Mouse (Mus musculus) lung, embryonic 16.5 days (tissue): ENCODE results near the gene Slamf7. TPM values are rescaled to one million over a fixed set of nuclear protein-coding genes. Genes with fewer than 3 reads are reported as not detected.

Source experiments
- ATAC-seq: fragments of 200-750 bp; cut with Nextera tagmentation; 2 replicates; pipeline ENCODE4 v1.8.0; 2017; ENCODE audit warnings: low read depth, mild to moderate bottlenecking, moderate library complexity
- H3K27ac ChIP-seq: fragments of 300-500 bp; sonication (generic); 2 replicates; pipeline ENCODE4 v1.5.1; 2014; ENCODE audit warnings: mild to moderate bottlenecking, control low read depth, low read length
- H3K27me3 ChIP-seq: fragments of 300-500 bp; sonication (generic); 2 replicates; pipeline ENCODE4 v1.6.1; 2014; ENCODE audit warnings: low read depth, low read length, mixed read lengths; ENCODE audit not compliant: control insufficient read depth, insufficient read depth
- H3K36me3 ChIP-seq: fragments of 300-500 bp; sonication (generic); 2 replicates; pipeline ENCODE4 v1.6.1; 2014; ENCODE audit warnings: low read length; ENCODE audit not compliant: control insufficient read depth, insufficient read depth
- H3K4me1 ChIP-seq: fragments of 300-500 bp; sonication (generic); replicated peaks from 2 replicates; pipeline ENCODE4 v1.6.1; 2014; ENCODE audit warnings: low read length, mixed read lengths; ENCODE audit not compliant: control insufficient read depth, insufficient read depth
- H3K4me2 ChIP-seq: fragments of 300-500 bp; sonication (generic); 2 replicates; pipeline ENCODE4 v1.6.1; 2014; ENCODE audit warnings: low read depth, low read length, control low read depth
- H3K4me3 ChIP-seq: fragments of 300-500 bp; sonication (generic); 2 replicates; pipeline ENCODE4 v1.5.1; 2014; ENCODE audit warnings: mild to moderate bottlenecking, low read length, control low read depth
- H3K9ac ChIP-seq: fragments of 300-500 bp; sonication (generic); 2 replicates; pipeline ENCODE4 v1.6.1; 2014; ENCODE audit warnings: low read length, control low read depth
- H3K9me3 ChIP-seq: fragments of 300-500 bp; sonication (generic); 2 replicates; pipeline ENCODE4 v1.6.1; 2016; ENCODE audit warnings: low read length; ENCODE audit not compliant: control insufficient read depth
- WGBS: fragments of 180-500 bp; shearing (Covaris S2); extraction: QIAGEN DNeasy Blood & Tissue Kit; methylation state at CpG from one replicate; pipeline ENCODE4 v1.1.7; 2014; 5-methylcytosine and 5-hydroxymethylcytosine counted together
- polyA plus RNA-seq: library from polyadenylated mRNA; unstranded; fragments of >200 nt; fragmentation: Nextera tagmentation; extraction: Ambion mirVana; gene quantifications from 2 replicates; pipeline ENCODE4 v1.2.1, GENCODE M21; 2015

Gene Slamf7
- polyA plus RNA-seq, 1 experiment from 2014 or later, result 0.28 TPM

DNA sequence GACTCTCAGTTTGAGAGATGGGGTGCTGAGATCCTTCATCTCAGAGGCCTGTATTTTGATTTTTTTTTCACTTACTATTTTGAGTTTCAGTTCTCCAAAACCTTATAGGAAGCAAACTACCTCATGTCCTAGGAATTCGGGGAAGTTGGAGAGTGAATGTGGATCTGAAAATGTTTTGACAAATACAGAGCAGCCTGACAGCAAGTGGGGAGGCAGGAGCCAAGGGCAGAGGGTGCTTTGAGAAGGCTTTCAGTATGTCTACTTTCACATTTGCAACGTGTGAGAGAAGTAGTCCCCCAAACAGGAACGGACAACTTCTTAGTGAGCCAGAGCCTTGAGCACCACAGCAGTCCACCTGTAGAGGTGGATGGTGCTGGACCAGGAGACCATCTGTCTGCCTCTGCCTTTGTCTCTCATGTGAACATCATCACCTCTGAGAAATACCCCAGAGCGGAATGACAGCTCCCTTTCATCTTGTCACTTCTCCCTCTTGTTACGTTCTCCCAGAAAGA lies 6.3 kb downstream of the Slamf7 start:
- WGBS, result 52% methylated on average over 5 of the region's 5 CpGs
- no peak overlapping the region for H3K4me2 ChIP-seq

DNA sequence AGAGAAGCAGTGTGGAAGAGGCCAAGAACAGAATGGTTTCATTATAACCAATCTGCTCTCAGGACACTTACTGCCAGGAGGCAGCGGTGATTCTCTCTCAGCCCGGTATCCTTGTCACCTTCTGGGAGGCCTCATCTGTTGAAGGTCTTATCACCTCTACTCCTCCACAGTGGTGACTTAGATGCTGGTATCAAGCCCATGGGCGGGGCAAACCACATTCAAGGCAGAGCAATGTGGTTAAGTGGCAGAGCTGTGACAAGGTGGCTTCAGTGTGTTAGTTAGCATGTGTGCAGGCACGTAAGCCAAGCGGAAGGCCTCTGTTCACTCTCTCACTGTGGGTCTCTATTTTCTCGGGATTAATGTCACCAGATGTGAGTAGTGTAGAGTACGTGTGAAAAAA lies 9.2 kb downstream of the Slamf7 start:
- 59% methylated on average over 7 of the region's 7 CpGs for WGBS
- H3K4me1 ChIP-seq, result no peaks in the 10 kb centered on the region
- no peak overlapping the region for H3K9ac ChIP-seq
- no peaks in the 10 kb centered on the region for H3K36me3 ChIP-seq
- no peaks in the 10 kb centered on the region for H3K27me3 ChIP-seq
- H3K9me3 ChIP-seq, result no peaks in the 10 kb centered on the region
- no peak for ATAC-seq
- no peak overlapping the region for H3K27ac ChIP-seq
- H3K4me2 ChIP-seq, result no peak overlapping the region
- H3K4me3 ChIP-seq, result no peak overlapping the region

More for the DNA sequence above, 6.3 kb downstream of the Slamf7 start:
- ATAC-seq, result no peak
- Histone ChIP-seq H3K4me1 (no peaks in the 10 kb centered on the region), H3K9me3 (no peaks in the 10 kb centered on the region), H3K4me3 (no peak overlapping the region), H3K36me3 (no peaks in the 10 kb centered on the region), H3K27me3 (no peaks in the 10 kb centered on the region), H3K9ac (no peak overlapping the region), H3K27ac (no peak overlapping the region)

DNA sequence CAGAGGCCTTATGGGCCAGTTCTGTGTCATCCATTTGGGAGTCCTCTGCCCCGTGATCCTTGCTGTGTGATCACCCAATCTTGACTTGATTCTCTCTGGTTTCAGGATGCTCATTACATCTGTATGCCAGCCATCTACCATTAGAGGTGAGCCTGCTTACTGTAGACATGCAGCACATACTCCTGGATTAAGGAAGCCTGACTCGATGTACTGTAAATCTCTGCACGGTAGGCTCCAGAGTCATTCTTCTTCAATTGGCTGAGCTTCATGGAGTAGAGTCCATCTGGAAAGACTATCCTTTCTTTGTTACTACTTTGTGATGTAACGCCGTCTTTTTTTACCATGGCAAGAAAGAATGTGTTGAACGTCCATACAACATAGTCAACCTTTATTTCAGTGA lies 12.0 kb downstream of the Slamf7 start:
- Histone ChIP-seq H3K27ac (no peak overlapping the region), H3K36me3 (no peaks in the 10 kb centered on the region), H3K4me1 (no peaks in the 10 kb centered on the region), H3K4me3 (no peak overlapping the region), H3K9ac (no peak overlapping the region), H3K9me3 (no peaks in the 10 kb centered on the region), H3K27me3 (no peaks in the 10 kb centered on the region), H3K4me2 (no peak overlapping the region)
- WGBS, result 94% methylated on average over 6 of the region's 6 CpGs
- no peak for ATAC-seq

DNA sequence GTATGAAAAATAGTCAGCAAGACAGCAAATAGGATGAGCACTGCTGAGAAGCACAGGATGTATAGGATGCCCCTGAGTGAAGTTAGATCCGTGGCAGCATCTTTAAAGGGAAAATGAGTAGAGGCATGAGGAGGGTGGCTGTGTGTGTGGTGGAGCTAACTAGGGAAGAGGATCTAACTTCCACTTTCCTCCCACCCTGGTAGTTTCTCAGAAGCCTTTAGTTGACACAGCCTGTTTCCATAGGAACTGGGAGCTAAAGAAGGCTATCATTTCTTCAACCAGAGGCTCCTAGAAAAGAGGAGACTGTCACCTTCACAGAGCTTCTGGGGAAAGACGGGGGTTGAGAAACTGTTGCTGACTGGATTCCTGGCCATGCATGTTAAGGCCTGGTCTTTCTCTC lies 14.1 kb downstream of the Slamf7 start:
- Histone ChIP-seq H3K4me2 (no peak overlapping the region), H3K4me1 (no peaks in the 10 kb centered on the region), H3K27me3 (no peaks in the 10 kb centered on the region), H3K36me3 (no peaks in the 10 kb centered on the region), H3K4me3 (no peak overlapping the region), H3K9me3 (no peaks in the 10 kb centered on the region), H3K9ac (no peak overlapping the region), H3K27ac (no peak overlapping the region)
- WGBS, result 59% methylated on average over 2 of the region's 2 CpGs
- ATAC-seq, result no peak

DNA sequence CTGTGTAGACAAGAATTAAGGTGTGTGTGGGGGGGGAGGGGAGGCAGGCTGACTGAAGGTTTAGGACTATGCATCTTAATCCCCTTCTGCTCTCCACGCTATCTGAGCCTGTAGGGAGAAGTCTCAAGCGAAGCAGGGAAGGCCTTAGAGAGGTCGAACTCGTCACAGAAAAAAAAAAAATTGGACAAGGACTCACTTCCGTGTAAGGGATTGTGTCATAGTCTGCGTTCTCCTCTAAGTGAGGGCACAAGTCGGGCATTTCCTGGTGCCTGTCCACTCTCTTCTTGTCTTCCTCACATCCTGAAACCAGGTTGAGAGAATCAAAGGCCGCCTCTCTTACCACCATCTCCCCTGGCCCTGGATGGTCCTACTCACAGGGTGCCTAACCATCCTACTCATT lies 15.7 kb downstream of the Slamf7 start:
- Histone ChIP-seq H3K4me1 (no peaks in the 10 kb centered on the region), H3K4me2 (no peak overlapping the region), H3K27me3 (no peaks in the 10 kb centered on the region), H3K4me3 (no peak overlapping the region), H3K36me3 (no peaks in the 10 kb centered on the region), H3K27ac (no peak overlapping the region), H3K9ac (no peak overlapping the region), H3K9me3 (no peaks in the 10 kb centered on the region)
- no peak for ATAC-seq
- WGBS, result 67% methylated on average over 8 of the region's 8 CpGs

DNA sequence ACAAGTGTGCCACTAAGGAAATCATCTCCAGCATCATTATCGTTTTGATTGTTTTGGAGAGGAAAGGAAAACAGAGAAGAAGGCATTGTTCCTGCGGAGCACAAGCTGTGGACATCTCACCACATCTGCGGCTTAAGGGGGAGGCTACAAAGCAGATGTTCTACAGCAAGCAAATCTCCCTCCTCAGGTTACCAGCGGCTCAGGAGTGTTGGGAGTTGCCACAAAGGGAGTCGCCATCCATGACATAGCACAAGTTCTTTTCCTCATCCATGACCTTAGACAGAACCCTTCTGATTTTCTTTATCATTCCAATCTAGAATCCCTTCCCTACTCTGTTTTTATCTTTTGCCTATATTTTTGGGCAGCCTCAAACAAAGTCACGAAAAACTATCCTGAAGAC lies 17.1 kb downstream of the Slamf7 start:
- 0 out of 2 replicates have a peak, but pooled peaks cover 2% of the 10 kb centered on the region for H3K4me1 ChIP-seq
- H3K9ac ChIP-seq, result no peak overlapping the region
- H3K36me3 ChIP-seq, result no peaks in the 10 kb centered on the region
- no peak overlapping the region for H3K4me2 ChIP-seq
- H3K4me3 ChIP-seq, result no peak overlapping the region
- no peak overlapping the region for H3K27ac ChIP-seq
- H3K27me3 ChIP-seq, result no peaks in the 10 kb centered on the region
- ATAC-seq, result no peak
- WGBS, result 42% methylated on average over 6 of the region's 6 CpGs
- no peaks in the 10 kb centered on the region for H3K9me3 ChIP-seq

DNA sequence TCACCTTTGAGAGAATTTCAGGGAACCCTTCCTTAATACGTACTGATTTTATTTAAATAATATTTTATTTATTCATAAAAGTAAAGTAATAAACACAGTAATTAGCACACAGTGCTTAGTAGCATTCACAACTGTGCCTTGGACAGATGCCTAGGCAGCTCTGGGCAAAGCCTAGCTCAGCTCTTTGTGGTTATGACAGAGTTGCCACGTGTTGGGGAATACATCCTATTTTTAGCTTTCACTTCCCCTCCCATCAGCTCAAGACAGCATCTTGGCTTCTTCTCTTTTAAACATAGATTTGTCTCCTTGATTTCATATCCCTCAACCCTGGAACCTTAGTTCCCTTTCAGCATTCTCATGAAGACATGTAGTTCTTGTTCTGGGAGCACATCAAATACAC lies 21.4 kb downstream of the Slamf7 start:
- WGBS, result 46% methylated on average over 2 of the region's 2 CpGs
- H3K27ac ChIP-seq, result no peak overlapping the region
- H3K9ac ChIP-seq, result no peak overlapping the region
- H3K9me3 ChIP-seq, result no peaks in the 10 kb centered on the region
- H3K4me1 ChIP-seq, result 0 out of 2 replicates have a peak, but pooled peaks cover 2% of the 10 kb centered on the region
- H3K27me3 ChIP-seq, result no peaks in the 10 kb centered on the region
- H3K4me2 ChIP-seq, result no peak overlapping the region
- H3K4me3 ChIP-seq, result no peak overlapping the region
- no peaks in the 10 kb centered on the region for H3K36me3 ChIP-seq
- ATAC-seq, result peak; percentile 54; the same call in 1 of the 2 replicates

DNA sequence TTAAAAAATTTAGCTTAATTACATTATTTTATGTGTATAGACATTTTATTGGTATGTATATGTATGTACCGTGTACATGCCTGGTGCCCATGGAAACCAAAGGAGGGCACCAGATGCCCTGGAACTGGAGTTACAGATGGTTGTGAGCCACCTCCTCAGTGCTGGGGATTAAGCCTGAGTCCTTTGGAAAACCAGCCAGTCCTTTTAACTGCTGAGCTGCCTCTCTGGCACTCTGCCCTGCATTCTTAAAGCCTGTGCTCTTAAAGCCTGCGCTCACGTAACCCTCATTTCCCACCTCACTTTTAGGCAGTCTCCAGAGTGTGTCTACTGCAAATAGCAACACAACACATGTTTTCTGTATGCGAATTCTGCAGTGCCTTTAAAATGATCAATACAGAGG lies 21.9 kb downstream of the Slamf7 start:
- H3K4me1 ChIP-seq, result 0 out of 2 replicates have a peak, but pooled peaks cover 2% of the 10 kb centered on the region
- 69% methylated on average over 4 of the region's 4 CpGs for WGBS
- H3K27ac ChIP-seq, result no peak overlapping the region
- no peak overlapping the region for H3K4me2 ChIP-seq
- H3K4me3 ChIP-seq, result no peak overlapping the region
- 0 out of 2 replicates have a peak, but pooled peaks have one; percentile 17 for ATAC-seq
- no peaks in the 10 kb centered on the region for H3K9me3 ChIP-seq
- no peak overlapping the region for H3K9ac ChIP-seq
- no peaks in the 10 kb centered on the region for H3K36me3 ChIP-seq
- no peaks in the 10 kb centered on the region for H3K27me3 ChIP-seq

DNA sequence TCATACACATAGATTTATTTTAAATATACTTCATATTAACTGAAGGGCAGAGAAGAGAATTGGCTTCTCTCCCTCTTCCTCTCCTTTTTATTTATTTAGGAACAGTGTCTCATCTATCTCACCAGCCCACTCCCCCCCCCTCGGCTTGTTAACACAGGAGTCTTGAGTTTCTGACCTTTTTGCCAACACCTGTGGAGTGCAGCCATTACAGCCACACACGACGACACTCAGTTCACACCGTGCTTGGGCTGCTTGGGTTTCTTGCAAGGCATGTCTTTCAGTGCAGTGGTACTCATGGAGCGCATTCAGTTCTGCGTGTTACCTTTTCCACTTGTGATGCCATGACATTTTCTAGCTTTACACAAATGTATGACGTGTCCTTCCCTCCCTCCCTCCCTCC lies 22.8 kb downstream of the Slamf7 start:
- ATAC-seq, result no peak
- H3K36me3 ChIP-seq, result no peaks in the 10 kb centered on the region
- WGBS, result 58% methylated on average over 7 of the region's 7 CpGs

DNA sequence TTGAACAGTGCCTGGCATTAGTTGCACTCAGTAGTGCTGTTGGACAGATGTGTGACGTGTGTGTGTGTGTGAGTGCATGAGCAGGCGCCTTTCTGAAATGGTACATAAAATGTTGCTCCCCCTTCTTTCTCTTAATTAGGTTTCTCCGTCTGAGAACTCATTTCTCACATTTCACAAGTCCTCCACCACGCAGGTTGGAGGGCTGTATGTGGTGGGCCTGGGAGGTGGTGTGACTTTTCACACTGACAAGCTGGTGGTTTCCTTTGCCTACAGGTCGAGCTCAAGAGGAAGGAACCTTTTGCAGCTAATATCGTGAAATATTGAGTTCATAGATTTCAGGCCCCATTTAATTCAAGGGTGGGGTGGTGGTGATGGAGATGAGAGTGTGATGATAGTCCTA lies 23.7 kb downstream of the Slamf7 start:
- H3K27me3 ChIP-seq, result no peaks in the 10 kb centered on the region
- no peaks in the 10 kb centered on the region for H3K36me3 ChIP-seq
- H3K4me1 ChIP-seq, result 0 out of 2 replicates have a peak, but pooled peaks cover 2% of the 10 kb centered on the region
- H3K27ac ChIP-seq, result no peak overlapping the region
- H3K4me3 ChIP-seq, result no peak overlapping the region
- H3K9me3 ChIP-seq, result no peaks in the 10 kb centered on the region
- H3K4me2 ChIP-seq, result no peak overlapping the region
- H3K9ac ChIP-seq, result no peak overlapping the region
- ATAC-seq, result no peak
- 64% methylated on average over 6 of the region's 6 CpGs for WGBS

More for the DNA sequence above, 22.8 kb downstream of the Slamf7 start:
- Histone ChIP-seq H3K4me2 (no peak overlapping the region), H3K4me1 (0 out of 2 replicates have a peak, but pooled peaks cover 2% of the 10 kb centered on the region), H3K4me3 (no peak overlapping the region), H3K27ac (no peak overlapping the region), H3K9ac (no peak overlapping the region), H3K9me3 (no peaks in the 10 kb centered on the region), H3K27me3 (no peaks in the 10 kb centered on the region)
